Mouse (Mus musculus) frontal cortex, postnatal 25 days (tissue): ENCODE data around the gene Gm21981.
A peak's percentile ranks its signal among the peaks of the same experiment; 100 is the strongest.
"Not testable (repeated sequence)": the region's sequence is repeated elsewhere in the genome, so short reads cannot be mapped to it uniquely, and the experiment has no call there.

ENCODE experiments used
- DNase-seq, 2 experiments: peaks; one replicate each; pipeline ENCODE4 v3.0.0; 2022; ENCODE audit warnings: low spot score in 2 of 2

Gene Gm21981

DNA sequence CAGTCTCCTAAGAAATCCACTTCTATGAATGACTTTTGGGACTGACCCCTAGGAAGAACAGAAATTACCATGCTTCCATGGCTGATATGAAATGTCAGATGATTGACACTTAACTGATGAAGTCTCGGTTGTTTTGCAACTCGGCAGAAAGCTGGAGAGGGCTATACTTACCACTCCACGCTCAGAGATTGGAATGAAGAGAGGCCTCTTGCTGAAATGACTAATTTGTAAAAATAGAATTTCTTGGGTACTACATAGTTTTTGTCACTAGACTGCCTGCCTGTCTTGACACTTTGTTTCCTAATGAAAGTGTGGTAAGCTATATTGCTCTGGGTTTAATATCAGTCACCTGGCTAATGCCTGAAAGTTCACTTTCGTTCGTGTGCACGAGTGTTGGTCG lies 29.8 kb downstream of the Gm21981 start:
- no peak for DNase-seq

- DNase-seq: no peak
Measured at GRCm38 (mm10) chr17:47663009-47663713, 31.1 kb downstream of the Gm21981 start.

DNA sequence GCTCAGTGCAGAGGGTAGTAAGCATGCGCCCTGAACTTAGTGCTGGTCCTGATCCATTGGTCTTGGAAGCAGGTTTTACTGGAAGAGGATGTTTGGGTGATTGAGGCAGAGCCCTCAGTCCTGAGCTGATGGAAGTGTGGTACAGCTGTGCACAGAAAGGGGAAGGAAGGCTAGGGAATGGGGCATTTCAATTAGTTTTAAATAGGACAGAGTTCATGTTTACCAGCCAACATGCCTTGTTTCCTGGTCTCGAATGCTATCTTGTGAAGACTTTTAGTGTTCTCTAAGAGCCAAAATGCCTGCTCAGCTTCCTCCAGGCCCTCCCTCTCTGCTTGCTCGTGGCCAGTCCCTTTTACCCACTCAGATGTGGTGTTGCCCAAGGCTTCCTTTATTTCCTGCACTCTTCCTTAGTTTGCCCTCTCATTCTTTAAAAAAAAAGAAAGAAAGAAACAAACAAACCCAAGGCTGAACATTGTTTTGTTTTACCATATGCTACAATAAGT lies 35.5 kb downstream of the Gm21981 start:
- DNase-seq: no peak

GRCm38 (mm10) chr17:47657901-47658300 lies 36.4 kb downstream of the Gm21981 start:
- no peak for DNase-seq

GRCm38 (mm10) chr17:47655697-47656096 lies 38.6 kb downstream of the Gm21981 start:
- DNase-seq: no peak

DNA sequence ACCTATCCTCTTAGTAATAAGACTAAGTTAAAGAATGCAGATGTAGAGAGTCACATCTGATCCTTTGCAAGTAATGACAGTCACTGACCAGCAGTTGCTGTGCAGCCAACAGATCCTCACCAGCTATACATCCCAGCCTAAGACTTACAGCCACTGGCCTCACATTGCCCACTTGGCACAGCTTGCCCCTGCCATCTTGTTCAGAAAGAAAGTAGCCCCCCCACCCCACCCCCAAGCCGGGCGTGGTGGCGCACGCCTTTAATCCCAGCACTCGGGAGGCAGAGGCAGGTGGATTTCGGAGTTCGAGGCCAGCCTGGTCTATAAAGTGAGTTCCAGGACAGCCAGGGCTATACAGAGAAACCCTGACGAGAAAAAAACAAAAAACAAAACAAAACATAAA lies 39.9 kb downstream of the Gm21981 start:
- DNase-seq: not testable (repeated sequence)

DNA sequence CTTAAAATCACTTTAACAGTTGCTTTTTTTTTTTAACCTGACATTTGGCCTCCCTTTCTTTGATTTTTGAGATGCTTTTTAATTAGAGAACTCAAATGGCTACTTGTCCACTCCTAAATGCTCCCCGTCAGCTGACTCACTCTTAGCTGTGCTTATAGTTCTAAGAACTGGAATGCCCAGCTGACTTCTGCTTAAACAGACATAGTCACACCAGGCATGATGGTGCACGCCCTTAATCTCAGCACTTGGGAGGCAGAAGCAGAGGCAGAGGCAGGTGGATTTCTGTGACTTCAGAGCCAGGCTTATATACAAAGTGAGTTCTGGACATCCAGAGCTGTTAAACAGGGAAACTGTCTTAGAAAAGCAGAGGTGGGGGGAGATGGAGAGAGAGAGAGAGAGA lies 42.3 kb downstream of the Gm21981 start:
- DNase-seq: no peak

DNA sequence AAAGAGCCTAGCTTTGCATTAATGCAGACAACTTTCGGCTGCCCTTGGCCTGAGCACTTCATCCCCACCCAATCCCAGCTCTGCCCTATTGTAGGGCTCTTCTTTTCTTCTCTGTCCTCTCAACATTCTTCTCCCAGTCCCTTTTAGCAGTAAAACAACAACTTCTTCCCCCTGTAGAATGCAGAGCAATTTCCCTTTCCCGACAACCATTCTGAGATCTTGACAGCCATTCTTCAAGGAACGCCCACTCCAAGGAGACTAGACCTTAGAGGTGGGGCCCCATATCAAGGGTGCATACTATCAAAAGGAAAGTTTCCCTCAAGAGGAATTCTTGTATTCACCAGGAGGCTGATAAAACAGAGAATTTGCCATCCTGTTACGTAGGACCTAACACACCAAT lies 45.3 kb downstream of the Gm21981 start:
- no peak for DNase-seq

DNA sequence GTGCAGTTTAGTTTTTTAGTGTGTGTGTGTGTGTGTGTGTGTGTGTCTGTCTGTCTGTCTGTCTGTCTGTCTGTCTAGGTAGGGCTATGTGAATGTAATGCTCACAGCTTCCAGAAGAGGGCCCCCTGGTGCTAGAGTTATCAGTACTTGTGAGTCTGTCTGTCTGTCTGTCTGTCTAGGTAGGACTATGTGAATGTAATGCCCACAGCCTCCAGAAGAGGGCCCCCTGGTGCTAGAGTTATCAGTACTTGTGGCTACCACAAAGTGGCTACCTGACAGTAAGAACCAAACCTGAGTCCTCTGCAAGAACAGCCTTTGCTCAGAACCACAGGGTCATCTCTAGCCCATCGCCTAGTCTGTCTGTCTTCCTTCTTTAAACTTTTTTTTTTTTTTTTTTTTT lies 47.6 kb downstream of the Gm21981 start:
- peak; percentile 23 to 32 for DNase-seq

GRCm38 (mm10) chr17:47642992-47643391 lies 51.3 kb downstream of the Gm21981 start:
- DNase-seq: no peak
